8 mouse cellular contexts compared by ENCODE assay signal in the genomic region with DNA sequence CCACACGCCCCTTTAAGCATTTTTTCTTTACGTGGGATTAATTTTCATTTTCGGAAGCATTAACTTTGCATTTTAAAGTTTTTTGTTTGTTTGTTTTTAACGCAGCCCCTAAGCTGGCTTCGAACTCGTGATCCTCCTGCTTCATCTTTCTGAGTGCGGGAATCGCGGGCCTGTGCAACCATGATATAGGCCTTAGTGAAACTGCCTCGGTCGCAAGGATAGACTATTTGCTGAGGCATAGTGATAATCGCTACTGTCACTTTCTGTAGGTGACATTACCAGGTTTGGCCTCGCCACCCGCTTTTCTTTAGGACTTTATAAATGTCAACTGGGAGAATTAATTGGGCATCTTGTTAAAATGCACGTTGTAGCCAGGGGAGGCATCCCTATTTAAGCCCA. TPM values are rescaled to one million over a fixed set of nuclear protein-coding genes. Genes with fewer than 3 reads are reported as not detected.
A peak's percentile ranks its signal among the peaks of the same experiment; 100 is the strongest.
DNase-seq lines count a peak whose midpoint lies in the region; ATAC-seq and TF ChIP-seq lines count a peak whose summit lies in the region.

No protein-coding gene starts in this region.

- no peaks in the 10 kb centered on the region for H3K27me3 ChIP-seq in heart, postnatal 0 days (ENCODE audit: control insufficient read depth, insufficient read depth, low read length)
- H3K27me3 ChIP-seq in hindbrain, embryonic 11.5 days (ENCODE audit: control insufficient read depth, insufficient read depth, low read length), result no peaks in the 10 kb centered on the region
- H3K27me3 ChIP-seq in midbrain, embryonic 11.5 days (ENCODE audit: control insufficient read depth, insufficient read depth, low read length), result no peaks in the 10 kb centered on the region

- peaks cover 8% of the 10 kb centered on the region; the same call in 1 of the 2 replicates for H3K4me1 ChIP-seq in heart, postnatal 0 days (ENCODE audit: control insufficient read depth, insufficient read depth)
- no peaks in the 10 kb centered on the region for H3K4me1 ChIP-seq in hindbrain, embryonic 11.5 days (replicated peaks; ENCODE audit: control insufficient read depth, insufficient read depth, low read length)
- peaks cover 9% of the 10 kb centered on the region; the same call in 1 of the 2 replicates for H3K4me1 ChIP-seq in midbrain, embryonic 11.5 days (ENCODE audit: control insufficient read depth, insufficient read depth, low read length)

- 7% methylated on average over 15 of the region's 15 CpGs for WGBS in heart, postnatal 0 days
- 9% methylated on average over 15 of the region's 15 CpGs for WGBS in hindbrain, embryonic 11.5 days
- WGBS in midbrain, embryonic 11.5 days, result 10% methylated on average over 15 of the region's 15 CpGs

- H3K4me3 ChIP-seq in heart, postnatal 0 days (ENCODE audit: low read depth, low read length), result peak overlapping the region; percentile 72
- peak overlapping the region; percentile 67 for H3K4me3 ChIP-seq in hindbrain, embryonic 11.5 days (ENCODE audit: low read depth, low read length)
- peak overlapping the region; percentile 78 for H3K4me3 ChIP-seq in midbrain, embryonic 11.5 days (ENCODE audit: low read depth, low read length)

- peak overlapping the region; percentile 77 for H3K4me2 ChIP-seq in heart, postnatal 0 days (ENCODE audit: low read depth, low read length)
- peak overlapping the region; percentile 48 for H3K4me2 ChIP-seq in hindbrain, embryonic 11.5 days (replicated peaks; ENCODE audit: low read depth, low read length)
- peak overlapping the region; percentile 57 for H3K4me2 ChIP-seq in midbrain, embryonic 11.5 days

- no peak overlapping the region for H3K27ac ChIP-seq in heart, postnatal 0 days (ENCODE audit: low read depth)
- no peak overlapping the region for H3K27ac ChIP-seq in hindbrain, embryonic 11.5 days (ENCODE audit: low read depth, low read length)
- H3K27ac ChIP-seq in midbrain, embryonic 11.5 days (ENCODE audit: low read depth, low read length), result no peak overlapping the region

- no peak for DNase-seq in heart, postnatal 0 days (ENCODE audit: low spot score)
- no peak for DNase-seq in heart, postnatal 10 days
- DNase-seq in R1 (ENCODE audit: low read depth, low spot score), result peak; percentile 34
- DNase-seq in hindbrain, embryonic 11.5 days (ENCODE audit: low spot score), result no peak
- no peak for DNase-seq in midbrain, embryonic 11.5 days (ENCODE audit: low spot score, missing footprints)
- DNase-seq in right cerebral cortex, postnatal 25 days, result no peak
- no peak for DNase-seq in adrenal gland, postnatal 4 days (ENCODE audit: low spot score in 2 of 2)

- peak overlapping the region; percentile 76 for H3K9ac ChIP-seq in heart, postnatal 0 days (replicated peaks; ENCODE audit: low read depth, low read length)
- peak overlapping the region; percentile 80 for H3K9ac ChIP-seq in hindbrain, embryonic 11.5 days (ENCODE audit: low read depth, low read length)
- H3K9ac ChIP-seq in midbrain, embryonic 11.5 days (ENCODE audit: low read length), result peak overlapping the region; percentile 90

- no peak for TF ChIP-seq EP300 in heart, postnatal 0 days (IDR thresholded peaks at IDR 0.05; ENCODE audit: low read depth)

- H3K36me3 ChIP-seq in heart, postnatal 0 days (replicated peaks; ENCODE audit: control insufficient read depth, insufficient read depth, low read length), result peaks cover 4% of the 10 kb centered on the region; the same call in 1 of the 2 replicates
- H3K36me3 ChIP-seq in hindbrain, embryonic 11.5 days (ENCODE audit: control insufficient read depth, insufficient read depth, low read length), result no peaks in the 10 kb centered on the region
- H3K36me3 ChIP-seq in midbrain, embryonic 11.5 days (ENCODE audit: control insufficient read depth, insufficient read depth, low read length), result no peaks in the 10 kb centered on the region

- ATAC-seq in heart, postnatal 0 days (ENCODE audit: insufficient read depth, low read depth), result no peak
- no peak for ATAC-seq in hindbrain, embryonic 11.5 days (ENCODE audit: low FRiP score)
- ATAC-seq in midbrain, embryonic 11.5 days (ENCODE audit: low FRiP score), result no peak
- ATAC-seq in cerebellum, adult (ENCODE audit: insufficient number of reproducible peaks, low FRiP score, low TSS enrichment), result no peak

- no peaks in the 10 kb centered on the region for H3K9me3 ChIP-seq in heart, postnatal 0 days (replicated peaks; ENCODE audit: control insufficient read depth, low read length)
- H3K9me3 ChIP-seq in hindbrain, embryonic 11.5 days (ENCODE audit: control insufficient read depth, low read length), result no peaks in the 10 kb centered on the region
- H3K9me3 ChIP-seq in midbrain, embryonic 11.5 days (ENCODE audit: control insufficient read depth, low read length), result no peaks in the 10 kb centered on the region

- TF ChIP-seq CTCF in heart, postnatal 0 days (IDR thresholded peaks at IDR 0.05; ENCODE audit: low read depth), result no peak

- intact Hi-C loops in heart, postnatal 10 days (cut with DNase I), result no loop called here

RNA-seq across cellular contexts. Expression of a gene that starts 23.4 kb away (rescaled TPM):
- 3.1 and 7.3 TPM in 2 replicates for total RNA-seq in heart, postnatal 0 days (2014; rRNA removed; ENCODE audit: low replicate concordance)
- polyA plus RNA-seq in heart, postnatal 0 days (2015; fragmentation: Nextera tagmentation; extraction: Ambion mirVana), result 3.1 and 4.0 TPM in 2 replicates
- 1 to 10 TPM; 1.5 to 1.7 TPM for total RNA-seq in heart, postnatal 10 days (2021)
- polyA plus RNA-seq in hindbrain, embryonic 11.5 days (2014; fragmentation: Nextera tagmentation; extraction: Ambion mirVana), result 5.6 and 8.6 TPM in 2 replicates
- 4.7 and 5.5 TPM in 2 replicates for polyA plus RNA-seq in midbrain, embryonic 11.5 days (2014; fragmentation: Nextera tagmentation; extraction: Ambion mirVana)
- total RNA-seq in adrenal gland, postnatal 4 days (2021), result 1 to 10 TPM in 1 of 2 experiments, under 1 TPM in 1; 0.68 to 1.0 TPM

RNA-seq across cellular contexts. Expression of a gene that starts 46.0 kb away (rescaled TPM):
- total RNA-seq in heart, postnatal 0 days (2014; rRNA removed; ENCODE audit: low replicate concordance), result 0.43 and 0.92 TPM in 2 replicates
- polyA plus RNA-seq in heart, postnatal 0 days (2015; fragmentation: Nextera tagmentation; extraction: Ambion mirVana), result not detected in 2 replicates
- total RNA-seq in heart, postnatal 10 days (2021), result not detected
- polyA plus RNA-seq in hindbrain, embryonic 11.5 days (2014; fragmentation: Nextera tagmentation; extraction: Ambion mirVana), result not detected in 2 replicates
- polyA plus RNA-seq in midbrain, embryonic 11.5 days (2014; fragmentation: Nextera tagmentation; extraction: Ambion mirVana), result not detected in 2 replicates
- total RNA-seq in adrenal gland, postnatal 4 days (2021), result 10 to 100 TPM in 1 of 2 experiments, 1 to 10 TPM in 1; 2.2 to 48.2 TPM

RNA-seq across cellular contexts. Expression of a gene that starts 59.3 kb away (rescaled TPM):
- 11.2 and 19.5 TPM in 2 replicates for total RNA-seq in heart, postnatal 0 days (2014; rRNA removed; ENCODE audit: low replicate concordance)
- 54.0 and 54.9 TPM in 2 replicates for polyA plus RNA-seq in heart, postnatal 0 days (2015; fragmentation: Nextera tagmentation; extraction: Ambion mirVana)
- 10 to 100 TPM; 20.5 to 24.6 TPM for total RNA-seq in heart, postnatal 10 days (2021)
- polyA plus RNA-seq in hindbrain, embryonic 11.5 days (2014; fragmentation: Nextera tagmentation; extraction: Ambion mirVana), result 73.5 and 78.7 TPM in 2 replicates
- polyA plus RNA-seq in midbrain, embryonic 11.5 days (2014; fragmentation: Nextera tagmentation; extraction: Ambion mirVana), result 59.6 and 60.7 TPM in 2 replicates
- total RNA-seq in adrenal gland, postnatal 4 days (2021), result 10 to 100 TPM; 36.0 to 36.5 TPM
